8 mouse cellular contexts compared by ENCODE assay signal in the genomic region with DNA sequence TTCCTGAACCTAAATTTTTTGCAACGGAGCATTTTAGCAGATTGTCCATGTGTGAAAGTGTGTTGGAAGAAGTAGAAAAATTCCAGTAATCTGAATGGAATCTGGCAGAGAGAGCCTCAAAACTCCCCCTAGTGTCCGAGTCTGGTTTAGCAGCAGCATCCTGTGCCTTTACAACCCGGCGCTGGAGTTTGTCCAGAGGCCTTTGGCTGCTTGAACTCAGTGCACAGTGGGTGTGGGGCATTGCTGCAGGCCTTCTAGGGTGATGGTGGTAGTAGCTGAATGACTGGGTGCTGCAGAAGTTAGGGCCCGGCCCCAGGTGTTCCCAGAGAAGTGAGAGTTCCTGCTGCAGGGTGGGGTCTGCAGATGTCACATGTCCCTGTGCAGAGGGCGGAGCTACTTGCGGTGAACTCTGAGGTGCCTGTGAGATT.
DNase-seq lines count a peak whose midpoint lies in the region; ATAC-seq and TF ChIP-seq lines count a peak whose summit lies in the region.

No protein-coding gene starts in this region.

- WGBS in midbrain, embryonic 11.5 days: 23% methylated on average over 7 of the region's 7 CpGs
- WGBS in midbrain, embryonic 16.5 days: 24% methylated on average over 7 of the region's 7 CpGs
- 28% methylated on average over 7 of the region's 7 CpGs for WGBS in midbrain, postnatal 0 days

- intact Hi-C loops in heart, postnatal 14 days (cut with DNase I): no loop called here
- intact Hi-C loops in left cerebral cortex, postnatal 10 days (cut with DNase I): no loop called here

- no peaks in the 10 kb centered on the region for H3K9me3 ChIP-seq in midbrain, embryonic 11.5 days (ENCODE audit: control insufficient read depth, low read length)
- no peaks in the 10 kb centered on the region for H3K9me3 ChIP-seq in midbrain, embryonic 16.5 days (replicated peaks; ENCODE audit: control insufficient read depth, low read length, poor library complexity, severe bottlenecking)
- no peaks in the 10 kb centered on the region for H3K9me3 ChIP-seq in midbrain, postnatal 0 days (ENCODE audit: low read length)

- no peak overlapping the region for H3K4me2 ChIP-seq in midbrain, embryonic 11.5 days
- H3K4me2 ChIP-seq in midbrain, embryonic 16.5 days (ENCODE audit: low read length): no peak overlapping the region
- H3K4me2 ChIP-seq in midbrain, postnatal 0 days (ENCODE audit: low read depth, low read length, poor library complexity, severe bottlenecking): no peak overlapping the region

- H3K36me3 ChIP-seq in midbrain, embryonic 11.5 days (ENCODE audit: control insufficient read depth, insufficient read depth, low read length): no peaks in the 10 kb centered on the region
- no peaks in the 10 kb centered on the region for H3K36me3 ChIP-seq in midbrain, embryonic 16.5 days (ENCODE audit: control insufficient read depth, insufficient read depth, low read length)
- H3K36me3 ChIP-seq in midbrain, postnatal 0 days (ENCODE audit: insufficient read depth, low read length): no peaks in the 10 kb centered on the region

- H3K4me1 ChIP-seq in midbrain, embryonic 11.5 days (ENCODE audit: control insufficient read depth, insufficient read depth, low read length): peaks cover 13% of the 10 kb centered on the region
- peaks cover 6% of the 10 kb centered on the region; the same call in 1 of the 2 replicates for H3K4me1 ChIP-seq in midbrain, embryonic 16.5 days (ENCODE audit: control insufficient read depth, insufficient read depth, low read length)
- H3K4me1 ChIP-seq in midbrain, postnatal 0 days (ENCODE audit: insufficient read depth, low read length): no peaks in the 10 kb centered on the region; the same call in 1 of the 2 replicates

- peaks cover 21% of the 10 kb centered on the region for H3K27me3 ChIP-seq in midbrain, embryonic 11.5 days (ENCODE audit: control insufficient read depth, insufficient read depth, low read length)
- H3K27me3 ChIP-seq in midbrain, embryonic 16.5 days (ENCODE audit: control insufficient read depth, insufficient read depth, low read depth, low read length): peaks cover 22% of the 10 kb centered on the region
- peaks cover 24% of the 10 kb centered on the region for H3K27me3 ChIP-seq in midbrain, postnatal 0 days (ENCODE audit: insufficient read depth, low read length)

- no peak for ATAC-seq in midbrain, embryonic 11.5 days (ENCODE audit: low FRiP score)
- no peak for ATAC-seq in midbrain, embryonic 16.5 days
- ATAC-seq in midbrain, postnatal 0 days (ENCODE audit: low FRiP score): no peak

- H3K9ac ChIP-seq in midbrain, embryonic 11.5 days (ENCODE audit: low read length): no peak overlapping the region
- H3K9ac ChIP-seq in midbrain, embryonic 16.5 days (ENCODE audit: low read depth, low read length): no peak overlapping the region
- no peak overlapping the region for H3K9ac ChIP-seq in midbrain, postnatal 0 days (replicated peaks; ENCODE audit: low read length, poor library complexity, severe bottlenecking)

- H3K4me3 ChIP-seq in midbrain, embryonic 11.5 days (ENCODE audit: low read depth, low read length): no peak overlapping the region
- no peak overlapping the region for H3K4me3 ChIP-seq in midbrain, embryonic 16.5 days (ENCODE audit: low read depth, low read length)
- no peak overlapping the region for H3K4me3 ChIP-seq in midbrain, postnatal 0 days (ENCODE audit: low read depth, low read length)

- peak; percentile 97 for DNase-seq in midbrain, embryonic 11.5 days (ENCODE audit: low spot score, missing footprints)
- peak; percentile 28 for DNase-seq in adrenal gland, adult 8-10 months
- peak; percentile 88 for DNase-seq in embryo, embryonic 10.5 days (ENCODE audit: low spot score)
- peak; percentile 77 to 87 for DNase-seq in heart, postnatal 14 days
- DNase-seq in left cerebral cortex, postnatal 10 days (ENCODE audit: extremely low spot score in 1 of 2, low spot score in 2 of 2): peak; percentile 47 to 80
- peak; percentile 63 for DNase-seq in midbrain, postnatal 0 days (ENCODE audit: low spot score)
- peak; percentile 52 for DNase-seq in thymus, postnatal 14 days

- H3K27ac ChIP-seq in midbrain, embryonic 11.5 days (ENCODE audit: low read depth, low read length): no peak overlapping the region
- H3K27ac ChIP-seq in midbrain, embryonic 16.5 days (ENCODE audit: low read length): no peak overlapping the region
- no peak overlapping the region for H3K27ac ChIP-seq in midbrain, postnatal 0 days (ENCODE audit: low read depth, low read length)

- TF ChIP-seq CTCF in midbrain, postnatal 0 days (IDR thresholded peaks at IDR 0.05): peak; percentile 79

Comparison
In these comparisons a context has a peak if more than half of its experiments do, and no peak if none do; other contexts are left out.
1. DNase-seq: peak in every context shown above with its lines; median percentile 97 in midbrain, embryonic 11.5 days; 88 in embryo, embryonic 10.5 days; 82 in heart, postnatal 14 days; 64 in left cerebral cortex, postnatal 10 days; 63 in midbrain, postnatal 0 days; 52 in thymus, postnatal 14 days; 28 in adrenal gland, adult 8-10 months.